Mouse (Mus musculus) heart, adult 2 months (tissue): ENCODE measurements at regions not wholly inside any gene's neighbourhood (a gene's known extent, or its start where the extent isn't known, plus 50 kb on each side); places are given as distances from the start of the nearest gene placed in this dataset.

Experiments
- CTCF ChIP-seq: fragments of 200-600 bp; IDR thresholded peaks from 2 replicates; pipeline ENCODE4 v1.8.1; 2022; ENCODE audit warnings: antibody characterized with exemption, mild to moderate bottlenecking, moderate library complexity
- EP300 ChIP-seq: fragments of 200-500 bp; IDR thresholded peaks from 2 replicates; pipeline ENCODE4 v1.6.1; 2011; ENCODE audit warnings: low read depth, low read length, control low read depth; ENCODE audit not compliant: insufficient read depth

DNA sequence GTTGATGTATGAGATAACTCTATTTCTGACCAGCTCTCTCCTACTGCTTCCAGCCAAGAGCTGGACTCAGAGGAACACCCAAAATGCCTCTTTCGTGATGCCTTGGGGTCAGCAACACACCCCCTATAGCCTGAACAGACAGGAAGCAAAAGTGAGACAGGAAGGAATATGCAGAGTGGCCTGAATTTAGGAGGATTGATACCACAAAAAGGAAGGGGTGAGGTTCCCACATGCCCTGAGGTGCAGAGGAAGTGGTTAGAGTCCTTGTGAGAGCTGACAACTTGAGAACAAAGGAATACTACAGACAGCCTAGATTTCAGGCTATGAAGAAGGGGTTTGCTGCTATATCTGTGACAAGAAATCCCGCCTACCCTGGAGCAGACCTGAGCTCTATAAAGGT is 129.6 kb upstream of the Rps6ka3 start:
- TF ChIP-seq CTCF (no peak), EP300 (no peak)
